Mouse (Mus musculus): ENCODE measurements around the gene Ift22. TPM values are rescaled to one million over a fixed set of nuclear protein-coding genes. Genes with fewer than 3 reads are reported as not detected.

The Ift22 gene
- polyA plus RNA-seq, 1 experiment from 2014 or later = 15.4 TPM

DNA sequence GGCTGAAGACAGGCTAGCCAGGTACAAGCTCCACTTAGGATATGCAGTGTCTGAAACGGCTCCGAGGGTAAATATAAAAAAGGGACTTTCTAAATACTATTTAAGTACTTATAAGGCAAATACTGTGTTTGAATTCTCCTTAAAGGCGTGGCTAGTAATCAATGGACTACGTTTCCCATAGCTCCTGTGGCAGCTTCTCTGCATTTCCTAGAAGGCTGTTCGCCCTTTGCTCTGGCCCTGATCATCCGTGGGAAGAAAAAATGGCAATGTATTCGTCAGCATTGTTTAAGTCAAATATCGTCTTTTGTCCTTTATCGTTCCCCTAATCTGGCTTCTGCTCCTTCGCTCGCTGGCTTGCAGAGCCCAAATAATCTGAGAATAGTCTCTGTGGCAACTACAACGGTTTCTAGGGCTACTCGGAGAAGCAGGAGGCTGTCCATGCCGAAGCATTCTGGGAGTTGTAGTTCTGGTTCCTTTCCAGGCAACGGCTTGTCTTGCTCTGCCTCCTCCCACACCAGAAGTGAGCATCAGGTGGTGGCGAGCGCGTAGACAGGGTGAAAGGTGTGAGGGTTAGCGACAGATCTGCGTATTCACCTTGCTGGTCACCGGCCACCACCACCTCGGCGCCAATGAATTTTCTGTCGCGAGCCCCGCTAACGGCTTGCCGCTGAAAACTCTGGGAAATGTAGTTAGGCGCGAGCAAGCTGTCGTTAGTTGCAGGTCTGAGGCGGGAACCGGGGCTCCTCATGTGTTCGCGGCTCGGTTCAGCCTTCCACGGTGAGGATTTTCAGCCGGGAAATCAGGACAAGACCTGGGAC lies 10.9 kb downstream of the Ift22 start:
- Histone ChIP-seq H3K9me3 (replicated peaks) (no peaks in the 10 kb centered on the region), H3K4me3 (peak overlapping the region; percentile 67), H3K9ac (peak overlapping the region; percentile 77), H3K4me1 (peaks cover 16% of the 10 kb centered on the region), H3K36me3 (peaks cover 3% of the 10 kb centered on the region; the same call in 1 of the 2 replicates), H3K4me2 (peak overlapping the region; percentile 92), H3K27ac (peak overlapping the region; percentile 45; the same call in 1 of the 2 replicates), H3K27me3 (replicated peaks) (no peaks in the 10 kb centered on the region)
- peak; percentile 89 for ATAC-seq
- WGBS (ENCODE audit: insufficient replicate concordance) = 4% methylated on average over 38 of the region's 38 CpGs

DNA sequence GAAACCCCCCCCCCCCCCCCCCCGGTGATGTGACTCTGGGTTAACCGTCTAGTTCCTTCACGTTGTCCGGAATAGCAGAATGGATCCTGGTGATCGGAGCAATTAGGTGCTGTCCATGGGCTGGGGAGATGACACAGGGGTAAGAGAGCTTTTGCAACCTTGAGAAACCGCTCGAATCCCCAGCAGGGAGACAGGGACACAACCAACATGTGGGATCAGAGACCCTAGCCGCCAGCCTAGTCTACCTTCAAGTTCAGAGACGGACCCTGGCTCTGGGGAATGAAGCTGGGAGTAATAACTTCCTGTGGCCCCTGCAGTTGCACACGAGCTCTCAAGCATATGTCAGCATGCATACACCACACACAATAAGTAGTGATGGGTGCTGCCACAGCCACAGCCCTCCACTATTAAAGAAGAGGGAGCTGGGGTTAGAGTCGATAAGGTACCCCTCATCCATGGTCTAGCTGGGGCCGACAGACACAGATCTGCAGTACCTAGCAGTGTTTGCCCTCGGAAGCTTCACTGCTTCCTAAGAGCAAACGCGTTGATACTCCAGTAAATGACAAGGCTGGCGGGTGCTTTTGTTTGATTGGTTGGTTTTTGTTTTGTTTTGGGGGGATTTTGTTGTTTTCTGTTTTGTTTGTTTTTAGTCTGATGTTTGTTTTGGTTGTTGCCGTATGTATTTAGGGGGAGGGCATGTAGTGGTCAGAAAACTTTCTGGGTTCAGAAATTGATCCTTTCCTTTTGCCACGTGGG lies 11.8 kb downstream of the Ift22 start:
- peaks cover 3% of the 10 kb centered on the region; the same call in 1 of the 2 replicates for H3K36me3 ChIP-seq
- 15% methylated on average over 18 of the region's 18 CpGs for WGBS (ENCODE audit: insufficient replicate concordance)
- no peaks in the 10 kb centered on the region for H3K27me3 ChIP-seq (replicated peaks)
- H3K4me2 ChIP-seq = peak overlapping the region; percentile 92
- H3K4me1 ChIP-seq = peaks cover 17% of the 10 kb centered on the region
- no peak; the same call in 1 of the 2 replicates for ATAC-seq
- peak overlapping the region; percentile 67 for H3K4me3 ChIP-seq
- peak overlapping the region; percentile 45; the same call in 1 of the 2 replicates for H3K27ac ChIP-seq
- no peaks in the 10 kb centered on the region for H3K9me3 ChIP-seq (replicated peaks)
- H3K9ac ChIP-seq = peak overlapping the region; percentile 77

DNA sequence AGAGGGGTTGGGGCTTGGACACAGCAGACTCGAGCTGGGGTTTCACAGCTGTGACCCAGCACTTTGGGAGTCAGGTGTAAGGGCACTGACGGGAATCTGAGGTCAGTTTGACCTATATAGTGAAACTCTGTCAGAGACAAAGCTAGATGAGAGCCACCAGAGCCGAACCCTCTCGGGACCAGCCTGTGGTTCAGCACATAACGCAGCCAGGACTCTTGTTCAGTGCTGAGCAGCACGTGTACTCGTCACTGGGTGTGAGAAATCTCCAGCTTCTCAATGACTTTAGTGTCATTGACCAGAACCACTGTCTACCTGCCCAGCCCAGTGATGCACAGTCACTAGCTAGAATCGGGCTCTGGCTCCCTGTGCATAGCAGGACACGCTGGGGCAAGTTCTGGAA lies 14.9 kb downstream of the Ift22 start:
- no peak for ATAC-seq
- Histone ChIP-seq H3K36me3 (peaks cover 9% of the 10 kb centered on the region), H3K4me2 (no peak overlapping the region), H3K4me1 (peaks cover 17% of the 10 kb centered on the region), H3K27me3 (replicated peaks) (no peaks in the 10 kb centered on the region), H3K9ac (no peak overlapping the region), H3K27ac (no peak overlapping the region), H3K9me3 (replicated peaks) (no peaks in the 10 kb centered on the region), H3K4me3 (no peak overlapping the region)
- WGBS (ENCODE audit: insufficient replicate concordance) = 73% methylated on average over 9 of the region's 9 CpGs

DNA sequence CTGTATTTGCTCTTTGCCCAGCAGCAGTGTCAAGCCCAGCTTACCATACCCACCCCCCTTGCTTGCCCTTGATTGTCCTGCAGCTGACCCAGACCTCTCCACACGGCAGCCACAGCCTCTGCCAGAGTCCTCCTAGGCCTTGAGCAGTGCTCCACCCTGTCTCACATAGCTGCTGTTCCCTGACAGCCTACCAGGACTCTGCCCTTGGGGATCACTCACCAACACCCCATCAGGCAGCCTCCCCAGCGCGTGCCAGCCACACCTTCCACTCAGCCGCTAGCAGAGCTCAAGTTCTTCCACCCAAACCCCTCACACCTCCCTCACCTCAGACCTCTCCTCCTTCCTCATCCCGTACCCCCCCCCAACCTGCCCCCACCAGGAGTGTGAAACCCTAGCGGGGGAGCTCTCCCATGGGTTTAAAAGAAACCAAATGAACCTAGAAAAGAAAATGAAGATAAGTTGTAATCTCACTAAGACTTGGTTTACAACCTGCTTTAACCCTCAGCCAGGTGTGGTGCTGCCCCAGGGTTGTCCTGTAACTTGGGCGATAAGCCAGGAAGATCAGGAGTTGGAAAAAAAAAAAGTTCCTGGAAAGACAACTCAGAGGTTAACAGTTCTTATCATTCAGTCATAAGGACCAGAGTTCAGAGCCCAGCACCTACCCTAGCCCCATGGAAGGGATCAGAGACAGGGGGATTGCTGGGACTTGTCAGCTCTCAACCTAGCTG lies 16.0 kb downstream of the Ift22 start:
- 0 out of 2 replicates have a peak, but pooled peaks have one; percentile 4 for ATAC-seq
- H3K4me1 ChIP-seq = peaks cover 17% of the 10 kb centered on the region
- H3K27ac ChIP-seq = no peak overlapping the region
- no peak overlapping the region for H3K4me2 ChIP-seq
- H3K4me3 ChIP-seq = no peak overlapping the region
- 48% methylated on average over 7 of the region's 7 CpGs for WGBS (ENCODE audit: insufficient replicate concordance)
- no peaks in the 10 kb centered on the region for H3K27me3 ChIP-seq (replicated peaks)
- no peaks in the 10 kb centered on the region for H3K9me3 ChIP-seq (replicated peaks)
- H3K9ac ChIP-seq = no peak overlapping the region
- H3K36me3 ChIP-seq = peaks cover 9% of the 10 kb centered on the region

DNA sequence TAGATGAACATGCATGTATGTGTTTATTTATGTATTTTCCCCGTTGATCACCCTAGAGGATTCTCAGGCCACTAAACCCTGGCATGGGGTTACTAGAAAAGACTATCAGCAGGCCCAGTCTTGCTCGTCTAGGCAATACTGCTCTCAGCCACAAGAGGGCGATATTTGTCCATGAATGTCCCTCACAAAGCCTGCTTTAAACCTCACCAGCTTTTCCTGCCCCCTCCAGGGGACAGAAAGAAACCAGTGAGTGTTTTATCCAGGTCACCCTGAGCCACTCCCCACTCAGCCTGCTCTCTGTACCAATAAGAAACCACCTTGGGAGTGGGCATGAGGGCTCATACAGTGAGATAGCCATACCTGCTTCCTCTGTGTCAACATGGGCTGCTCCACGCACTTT lies 21.1 kb downstream of the Ift22 start:
- peak; percentile 43; the same call in 1 of the 2 replicates for ATAC-seq
- Histone ChIP-seq H3K36me3 (peaks cover 6% of the 10 kb centered on the region), H3K9me3 (replicated peaks) (no peaks in the 10 kb centered on the region), H3K27ac (no peak overlapping the region), H3K9ac (no peak overlapping the region), H3K27me3 (replicated peaks) (no peaks in the 10 kb centered on the region), H3K4me1 (0 out of 2 replicates have a peak, but pooled peaks cover 3% of the 10 kb centered on the region), H3K4me2 (no peak overlapping the region), H3K4me3 (no peak overlapping the region)
- WGBS (ENCODE audit: insufficient replicate concordance) = 18% methylated on average over 4 of the region's 4 CpGs

DNA sequence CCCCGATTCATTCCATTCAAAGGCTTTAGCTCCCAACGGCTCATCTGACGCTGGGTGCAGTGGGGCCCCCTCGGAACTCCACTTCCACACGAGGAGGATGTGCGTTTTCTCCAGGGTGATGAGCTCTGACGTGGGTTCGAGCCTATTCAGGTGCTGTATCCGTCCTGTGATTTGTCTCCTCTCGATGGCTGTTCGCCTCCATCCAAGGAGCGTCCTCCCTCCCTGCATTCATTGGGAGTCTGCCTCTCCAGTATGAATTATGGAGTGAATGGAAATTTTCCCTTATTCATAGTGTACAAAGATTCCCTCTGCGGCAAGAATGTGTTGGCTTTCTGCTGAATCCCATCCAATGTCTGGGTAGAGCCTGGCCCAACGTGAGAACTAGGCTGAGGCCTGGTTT lies 23.9 kb downstream of the Ift22 start:
- no peak overlapping the region for H3K4me3 ChIP-seq
- no peaks in the 10 kb centered on the region; the same call in 1 of the 2 replicates for H3K36me3 ChIP-seq
- 0 out of 2 replicates have a peak, but pooled peaks cover 3% of the 10 kb centered on the region for H3K4me1 ChIP-seq
- H3K4me2 ChIP-seq = no peak overlapping the region
- 76% methylated on average over 14 of the region's 14 CpGs for WGBS (ENCODE audit: insufficient replicate concordance)
- no peak for ATAC-seq
- H3K9ac ChIP-seq = no peak overlapping the region
- no peak overlapping the region for H3K27ac ChIP-seq
- no peaks in the 10 kb centered on the region for H3K27me3 ChIP-seq (replicated peaks)
- no peaks in the 10 kb centered on the region for H3K9me3 ChIP-seq (replicated peaks)

DNA sequence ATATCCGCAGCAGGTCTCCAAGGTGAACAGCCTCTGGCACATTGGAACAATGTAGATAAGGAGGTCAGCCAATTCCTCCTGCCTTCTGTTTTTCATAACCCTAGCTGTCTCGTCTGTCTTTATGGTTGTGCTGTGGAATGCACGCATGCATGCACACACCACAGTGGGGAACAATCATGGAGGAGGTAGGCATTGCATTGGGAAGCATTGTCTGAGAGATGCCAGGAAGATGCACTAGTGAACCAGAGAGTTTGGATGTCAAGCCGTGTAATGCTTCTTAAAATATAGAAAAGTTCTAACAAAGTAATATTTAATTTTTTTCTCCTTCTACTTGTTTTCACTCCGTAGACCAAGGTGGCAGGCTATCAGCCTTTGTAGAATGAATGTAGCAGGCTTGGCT lies 25.0 kb downstream of the Ift22 start:
- Histone ChIP-seq H3K9ac (no peak overlapping the region), H3K27ac (no peak overlapping the region), H3K9me3 (replicated peaks) (no peaks in the 10 kb centered on the region), H3K4me3 (no peak overlapping the region), H3K4me1 (0 out of 2 replicates have a peak, but pooled peaks cover 3% of the 10 kb centered on the region), H3K4me2 (no peak overlapping the region), H3K27me3 (replicated peaks) (no peaks in the 10 kb centered on the region), H3K36me3 (no peaks in the 10 kb centered on the region; the same call in 1 of the 2 replicates)
- WGBS (ENCODE audit: insufficient replicate concordance) = 63% methylated on average over 5 of the region's 5 CpGs
- no peak for ATAC-seq

DNA sequence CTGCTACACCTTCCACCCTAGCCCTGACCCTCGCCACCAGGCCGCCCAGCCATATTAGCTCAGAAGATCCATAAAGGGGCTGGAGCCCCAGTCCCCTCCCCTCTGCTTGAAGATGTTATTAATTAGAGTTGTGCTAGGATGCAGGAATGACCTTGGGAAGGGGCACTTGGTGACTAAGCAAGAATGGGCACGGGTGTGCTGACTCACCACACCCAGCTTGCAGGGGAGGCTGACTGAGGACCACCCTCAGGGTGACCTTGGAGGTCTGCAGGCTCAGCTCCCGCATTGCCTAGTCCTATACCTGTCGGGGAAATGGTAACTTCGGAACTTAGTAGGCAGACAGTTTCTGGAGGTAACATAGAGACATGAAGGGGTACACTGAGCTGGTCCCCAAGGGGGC lies 26.0 kb downstream of the Ift22 start:
- H3K27me3 ChIP-seq (replicated peaks) = no peaks in the 10 kb centered on the region
- no peak overlapping the region for H3K27ac ChIP-seq
- H3K9me3 ChIP-seq (replicated peaks) = no peaks in the 10 kb centered on the region
- no peak overlapping the region for H3K4me3 ChIP-seq
- no peak overlapping the region for H3K9ac ChIP-seq
- ATAC-seq = no peak
- H3K36me3 ChIP-seq = no peaks in the 10 kb centered on the region; the same call in 1 of the 2 replicates
- 72% methylated on average over 6 of the region's 6 CpGs for WGBS (ENCODE audit: insufficient replicate concordance)
- H3K4me1 ChIP-seq = 0 out of 2 replicates have a peak, but pooled peaks cover 3% of the 10 kb centered on the region
- H3K4me2 ChIP-seq = no peak overlapping the region

DNA sequence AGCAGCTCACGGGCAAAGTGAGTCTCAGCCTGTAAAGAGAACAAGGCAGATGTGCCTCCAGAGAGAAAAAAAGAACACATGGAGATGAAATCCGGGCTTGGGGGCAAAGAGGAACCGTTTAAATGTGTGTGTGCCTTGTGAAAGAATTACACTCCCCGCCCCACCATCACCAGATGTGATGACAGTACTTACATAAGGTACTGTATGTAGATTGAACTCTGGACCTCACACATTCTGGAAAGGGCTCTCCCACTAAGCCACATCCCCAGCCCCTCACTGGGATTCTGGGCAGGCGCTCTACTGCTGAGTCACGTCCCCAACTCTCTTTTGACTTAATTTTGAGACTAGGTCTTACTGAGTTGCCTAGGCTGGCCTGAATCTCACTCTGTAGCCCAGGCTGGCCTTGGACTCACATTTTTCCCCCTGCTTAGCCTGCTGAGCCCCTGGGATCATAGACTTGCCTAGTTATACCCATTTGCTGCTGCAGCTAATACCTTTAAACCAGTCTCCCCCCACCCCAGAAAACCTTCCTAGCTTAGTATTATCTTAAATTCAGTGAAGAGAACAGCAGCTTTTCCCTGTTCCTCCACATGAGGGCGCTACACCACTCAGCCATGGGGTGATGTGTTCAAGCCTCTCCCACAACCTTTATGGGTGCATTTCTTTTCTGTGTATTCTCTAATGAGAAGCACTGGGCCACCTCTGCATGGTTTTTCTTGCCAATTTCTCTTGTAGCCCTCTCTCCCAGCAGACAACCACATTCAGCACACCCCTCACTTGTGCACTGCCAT lies 28.1 kb downstream of the Ift22 start:
- Histone ChIP-seq H3K4me1 (no peaks in the 10 kb centered on the region), H3K27ac (no peak overlapping the region), H3K4me2 (no peak overlapping the region), H3K36me3 (no peaks in the 10 kb centered on the region), H3K9me3 (replicated peaks) (no peaks in the 10 kb centered on the region), H3K4me3 (no peak overlapping the region), H3K27me3 (replicated peaks) (no peaks in the 10 kb centered on the region), H3K9ac (0 out of 2 replicates have a peak overlapping the region, but pooled peaks have one; percentile 9)
- 54% methylated on average over 7 of the region's 7 CpGs for WGBS (ENCODE audit: insufficient replicate concordance)
- ATAC-seq = no peak

DNA sequence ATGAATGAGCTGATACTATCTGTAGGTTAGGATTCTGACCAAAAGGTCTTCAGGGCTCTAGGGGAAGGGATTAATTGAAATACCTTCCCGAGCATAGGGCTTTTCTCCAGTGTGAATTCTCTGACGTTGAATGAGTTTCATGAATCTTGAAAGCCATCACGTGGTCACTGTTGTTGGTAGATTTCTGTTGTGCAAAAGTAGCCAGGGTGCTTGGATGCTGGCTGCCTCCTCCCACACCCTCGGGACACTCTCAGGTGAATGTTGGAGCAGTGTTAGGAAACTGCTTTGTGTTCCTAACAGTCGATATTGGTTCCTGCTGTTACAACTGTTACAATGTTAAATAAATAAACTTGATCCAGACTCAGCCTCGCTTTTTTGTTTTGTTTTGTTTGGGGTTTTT lies 28.8 kb downstream of the Ift22 start:
- Histone ChIP-seq H3K4me3 (no peak overlapping the region), H3K9me3 (replicated peaks) (no peaks in the 10 kb centered on the region), H3K27me3 (replicated peaks) (no peaks in the 10 kb centered on the region), H3K27ac (no peak overlapping the region), H3K4me1 (no peaks in the 10 kb centered on the region), H3K36me3 (no peaks in the 10 kb centered on the region), H3K4me2 (no peak overlapping the region), H3K9ac (no peak overlapping the region)
- 76% methylated on average over 6 of the region's 6 CpGs for WGBS (ENCODE audit: insufficient replicate concordance)
- no peak for ATAC-seq

DNA sequence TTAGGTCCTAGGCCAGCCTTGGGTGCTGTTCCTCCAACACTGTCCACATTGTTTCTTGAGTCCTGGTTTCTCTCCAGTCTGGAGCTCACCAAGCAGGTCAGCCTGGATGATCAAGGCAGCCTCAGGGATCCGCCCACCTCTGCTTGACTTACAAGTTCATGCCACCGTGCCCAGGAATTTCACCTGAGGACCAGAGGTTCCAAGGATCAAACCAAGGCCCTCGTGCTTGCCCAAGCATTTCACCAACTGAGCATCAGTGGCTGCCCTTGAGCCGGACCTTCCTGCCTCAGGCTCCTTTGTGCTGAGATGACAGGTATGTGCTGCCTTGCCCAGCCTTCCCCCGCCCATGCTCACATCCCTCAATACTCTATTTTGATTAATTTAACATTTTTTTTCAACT lies 29.7 kb downstream of the Ift22 start:
- Histone ChIP-seq H3K9ac (no peak overlapping the region), H3K36me3 (no peaks in the 10 kb centered on the region), H3K9me3 (replicated peaks) (no peaks in the 10 kb centered on the region), H3K27me3 (replicated peaks) (no peaks in the 10 kb centered on the region), H3K4me1 (no peaks in the 10 kb centered on the region), H3K4me2 (no peak overlapping the region), H3K4me3 (no peak overlapping the region), H3K27ac (no peak overlapping the region)
- WGBS (ENCODE audit: insufficient replicate concordance) = 67% methylated on average over 5 of the region's 5 CpGs
- no peak for ATAC-seq

Data from liver, embryonic 12.5 days (tissue).